Mouse (Mus musculus): ENCODE measurements around the gene Uts2.

- TF ChIP-seq EP300 (IDR thresholded peaks at IDR 0.05; ENCODE audit: low read depth in 1 of 2, low read length in 2 of 2) (no peak), CTCF (IDR thresholded peaks at IDR 0.05 in 2 of 3, conservative IDR thresholded peaks at IDR 0.05 in 1 of 3; ENCODE audit: control insufficient read depth in 1 of 3, insufficient read depth in 1 of 3, low read depth in 2 of 3, low read length in 3 of 3, poor library complexity in 1 of 3, severe bottlenecking in 1 of 3) (no peak), RAD21 (IDR thresholded peaks at IDR 0.05; ENCODE audit: low read depth, low read length) (no peak), MAFK (IDR thresholded peaks at IDR 0.05; ENCODE audit: borderline replicate concordance, low read depth, low read length) (no peak), TCF12 (IDR thresholded peaks at IDR 0.05; ENCODE audit: low read depth, low read length) (no peak), ZNF384 (IDR thresholded peaks at IDR 0.05; ENCODE audit: low read depth, low read length) (no peak), MXI1 (IDR thresholded peaks at IDR 0.05; ENCODE audit: low read depth, low read length) (no peak), MYB (IDR thresholded peaks at IDR 0.05; ENCODE audit: low read depth, low read length) (no peak), NRF1 (IDR thresholded peaks at IDR 0.05; ENCODE audit: insufficient read depth, low read depth, low read length, poor library complexity, severe bottlenecking) (no peak), MYC (IDR thresholded peaks at IDR 0.05; ENCODE audit: low read depth, low read length) (no peak), NELFE (IDR thresholded peaks at IDR 0.05; ENCODE audit: low read depth, low read length) (no peak), CHD2 (IDR thresholded peaks at IDR 0.05; ENCODE audit: low read length) (no peak)
Measured at GRCm38 (mm10) chr4:150962231-150962630, 34.7 kb upstream of the Uts2 start.
